Mouse (Mus musculus) heart, embryonic 12.5 days (tissue): Measurements from ENCODE around the gene Hsd17b12. TPM values are rescaled to one million over a fixed set of nuclear protein-coding genes. Genes with fewer than 3 reads are reported as not detected.

ENCODE experiments used
- ATAC-seq: fragments of 200-750 bp; cut with Nextera tagmentation; 2 replicates; pipeline ENCODE4 v1.8.0; 2017; ENCODE audit warnings: moderate TSS enrichment, moderate library complexity; ENCODE audit not compliant: insufficient number of reproducible peaks, low FRiP score
- H3K27ac ChIP-seq: fragments of 300-500 bp; sonication (generic); 2 replicates; pipeline ENCODE4 v1.5.1; 2016; ENCODE audit warnings: mild to moderate bottlenecking, moderate library complexity; ENCODE audit not compliant: poor library complexity, severe bottlenecking
- H3K27me3 ChIP-seq: fragments of 300-500 bp; sonication (generic); replicated peaks from 2 replicates; pipeline ENCODE4 v1.6.1; 2016; ENCODE audit warnings: mild to moderate bottlenecking, moderate library complexity
- H3K36me3 ChIP-seq: fragments of 300-500 bp; sonication (generic); 2 replicates; pipeline ENCODE4 v1.6.1; 2016; ENCODE audit warnings: mild to moderate bottlenecking, moderate library complexity
- H3K4me1 ChIP-seq: fragments of 300-500 bp; sonication (generic); replicated peaks from 2 replicates; pipeline ENCODE4 v1.6.1; 2016; ENCODE audit warnings: mild to moderate bottlenecking
- H3K4me2 ChIP-seq: fragments of 300-500 bp; sonication (generic); 2 replicates; pipeline ENCODE4 v1.6.1; 2016; ENCODE audit warnings: mild to moderate bottlenecking, moderate library complexity
- H3K4me3 ChIP-seq: fragments of 300-500 bp; sonication (generic); 2 replicates; pipeline ENCODE4 v1.5.1; 2016; ENCODE audit warnings: mild to moderate bottlenecking
- H3K9ac ChIP-seq: fragments of 300-500 bp; sonication (generic); 2 replicates; pipeline ENCODE4 v1.6.1; 2016; ENCODE audit warnings: mild to moderate bottlenecking, moderate library complexity
- H3K9me3 ChIP-seq: fragments of 300-500 bp; sonication (generic); replicated peaks from 2 replicates; pipeline ENCODE4 v1.6.1; 2016; ENCODE audit warnings: mild to moderate bottlenecking, moderate library complexity
- WGBS: fragments of 180-500 bp; shearing (Covaris S2); methylation state at CpG from one replicate; pipeline ENCODE4 v1.1.7; 2016; 5-methylcytosine and 5-hydroxymethylcytosine counted together
- polyA plus RNA-seq: library from polyadenylated mRNA; unstranded; fragments of >200 nt; fragmentation: Nextera tagmentation; extraction: Ambion mirVana; gene quantifications from 2 replicates; pipeline ENCODE4 v1.2.1, GENCODE M21; 2016

Hsd17b12 gene
- 66.8 and 69.9 TPM in 2 replicates for polyA plus RNA-seq

DNA sequence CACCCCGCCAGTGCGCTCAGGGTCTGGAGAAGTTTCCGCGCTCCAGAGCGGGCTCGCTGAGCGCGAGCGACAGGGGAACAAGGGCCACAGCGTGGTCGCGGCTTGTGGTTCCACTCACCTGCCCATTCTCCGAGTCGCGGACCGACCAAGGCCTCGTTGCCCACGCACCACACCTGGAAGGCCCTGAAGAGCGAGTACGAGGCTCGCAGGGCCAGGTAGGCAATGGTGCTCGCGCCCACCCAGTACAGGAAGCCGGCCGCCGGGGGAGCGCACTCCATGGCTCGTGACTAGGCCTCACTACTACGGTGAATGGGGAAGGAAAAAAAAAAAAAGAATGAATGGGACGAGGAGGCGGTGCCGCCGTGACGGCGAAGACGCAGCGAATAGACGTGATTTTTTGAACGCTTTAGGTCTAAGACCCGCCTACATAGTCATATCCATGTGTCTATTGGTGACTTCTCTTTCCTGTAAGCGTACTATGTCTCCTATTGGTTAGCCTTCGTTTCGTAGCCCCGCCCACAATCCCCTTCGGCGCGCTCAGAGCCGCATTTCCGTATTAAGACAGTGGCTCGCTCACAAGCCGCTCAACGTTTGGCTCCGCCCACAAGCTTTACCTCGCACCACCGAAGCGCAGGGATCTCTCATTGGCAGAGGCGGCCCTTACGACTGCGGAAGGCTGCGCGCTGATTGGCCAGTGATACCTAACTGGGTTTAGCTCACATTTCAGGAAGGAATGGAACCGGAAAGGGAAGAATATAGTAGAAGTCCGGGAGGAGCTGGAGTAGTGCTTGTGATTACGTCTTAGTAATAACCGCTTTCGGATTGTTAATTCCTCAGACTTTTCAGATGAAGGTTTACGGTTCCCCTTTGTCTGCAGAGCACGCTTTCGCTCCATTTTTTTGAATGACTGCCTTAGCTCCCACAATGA, at the start of gene Hsd17b12:
Hsd17b12 (minus strand) TSS at position 373 of the 928 bp plus-strand sequence.
- H3K36me3 ChIP-seq: no peaks in the 10 kb centered on the region
- ATAC-seq: peak; percentile 100
- peak within 1 kb of the TSS; percentile 90 for H3K4me3 ChIP-seq
- peaks cover 20% of the 10 kb centered on the region for H3K4me1 ChIP-seq
- H3K4me2 ChIP-seq: peak within 1 kb of the TSS; percentile 79
- no peaks in the 10 kb centered on the region for H3K9me3 ChIP-seq
- WGBS: under 1% methylated on average over 69 of the region's 69 CpGs
- H3K9ac ChIP-seq: peak within 1 kb of the TSS; percentile 83
- H3K27ac ChIP-seq: peak within 1 kb of the TSS; percentile 97
- H3K27me3 ChIP-seq: no peaks in the 10 kb centered on the region

DNA sequence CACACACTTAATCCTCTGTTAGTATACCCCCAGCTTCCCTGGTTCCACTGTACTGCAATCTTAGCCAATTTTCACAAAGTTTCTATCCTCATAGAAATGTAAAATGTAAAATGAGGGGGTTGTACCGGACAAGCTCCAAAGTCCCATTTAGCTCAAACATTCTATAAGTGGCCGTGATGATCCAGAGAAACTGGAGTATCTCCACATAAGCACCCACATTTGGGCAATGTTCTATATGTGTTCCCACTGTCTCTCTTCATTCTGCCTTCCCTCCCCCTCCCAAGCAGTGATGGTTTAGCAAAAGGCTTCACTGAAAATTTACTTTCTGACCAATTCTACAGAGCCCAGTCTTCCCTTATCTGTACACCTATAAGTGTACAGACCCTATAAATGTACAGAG, 27.1 kb upstream of the Hsd17b12 start:
- no peaks in the 10 kb centered on the region for H3K36me3 ChIP-seq
- ATAC-seq: no peak
- H3K9ac ChIP-seq: no peak overlapping the region
- no peaks in the 10 kb centered on the region for H3K4me1 ChIP-seq
- no peaks in the 10 kb centered on the region for H3K9me3 ChIP-seq
- WGBS: 70% methylated on average over 2 of the region's 2 CpGs
- H3K4me3 ChIP-seq: no peak overlapping the region
- peaks cover 8% of the 10 kb centered on the region; the same call in 1 of the 2 replicates for H3K27me3 ChIP-seq
- no peak overlapping the region for H3K4me2 ChIP-seq
- H3K27ac ChIP-seq: no peak overlapping the region

DNA sequence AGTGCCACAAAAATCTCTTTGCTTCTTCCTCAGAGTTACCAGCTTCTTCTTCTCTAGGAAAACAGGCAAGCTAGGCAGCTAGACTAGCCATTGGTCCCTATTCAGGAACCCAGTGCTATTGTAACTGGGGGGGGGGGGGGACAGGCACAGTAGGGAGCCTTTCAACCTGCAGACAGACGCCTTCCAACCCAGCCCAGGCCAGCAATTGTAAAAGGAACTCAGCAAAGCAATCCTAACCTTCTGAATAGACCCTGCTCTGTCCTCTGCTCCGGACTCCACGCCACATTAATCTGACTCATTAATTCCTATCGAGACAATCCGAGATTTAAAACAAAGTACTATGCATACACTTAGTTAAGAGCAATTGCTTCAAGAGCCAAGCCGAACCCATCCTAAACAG, 26.4 kb upstream of the Hsd17b12 start:
- H3K27me3 ChIP-seq: peaks cover 8% of the 10 kb centered on the region; the same call in 1 of the 2 replicates
- no peak overlapping the region for H3K4me3 ChIP-seq
- H3K27ac ChIP-seq: no peak overlapping the region
- WGBS: 38% methylated on average over 6 of the region's 6 CpGs
- no peaks in the 10 kb centered on the region for H3K36me3 ChIP-seq
- ATAC-seq: no peak
- H3K4me1 ChIP-seq: no peaks in the 10 kb centered on the region
- H3K9ac ChIP-seq: no peak overlapping the region
- H3K9me3 ChIP-seq: no peaks in the 10 kb centered on the region
- no peak overlapping the region for H3K4me2 ChIP-seq

DNA sequence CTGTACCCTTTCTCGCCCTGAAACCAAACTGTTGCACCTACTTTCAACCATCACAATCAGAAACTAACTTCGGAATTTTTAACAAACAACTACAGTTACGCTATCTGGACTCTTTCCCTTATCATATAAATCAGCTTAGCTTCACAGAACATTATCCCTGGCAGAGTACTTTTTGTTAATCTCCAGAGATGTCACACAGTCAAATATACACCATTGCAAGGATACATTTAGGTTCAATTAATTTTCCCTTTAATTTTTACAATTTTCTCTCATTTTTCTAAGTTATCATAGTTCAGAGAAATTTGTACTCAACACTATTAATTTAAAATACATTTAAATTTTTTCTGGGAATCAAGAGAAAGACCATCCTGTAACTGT, 21.3 kb upstream of the Hsd17b12 start:
- Histone ChIP-seq H3K9me3 (no peaks in the 10 kb centered on the region), H3K36me3 (0 out of 2 replicates have a peak, but pooled peaks cover 7% of the 10 kb centered on the region), H3K4me3 (peak overlapping the region; percentile 87), H3K27me3 (peaks cover 4% of the 10 kb centered on the region; the same call in 1 of the 2 replicates), H3K4me1 (peaks cover 10% of the 10 kb centered on the region), H3K9ac (peak overlapping the region; percentile 96), H3K27ac (no peak overlapping the region), H3K4me2 (peak overlapping the region; percentile 84)
- WGBS: under 1% methylated on average over 3 of the region's 3 CpGs
- peak; percentile 39; the same call in 1 of the 2 replicates for ATAC-seq

DNA sequence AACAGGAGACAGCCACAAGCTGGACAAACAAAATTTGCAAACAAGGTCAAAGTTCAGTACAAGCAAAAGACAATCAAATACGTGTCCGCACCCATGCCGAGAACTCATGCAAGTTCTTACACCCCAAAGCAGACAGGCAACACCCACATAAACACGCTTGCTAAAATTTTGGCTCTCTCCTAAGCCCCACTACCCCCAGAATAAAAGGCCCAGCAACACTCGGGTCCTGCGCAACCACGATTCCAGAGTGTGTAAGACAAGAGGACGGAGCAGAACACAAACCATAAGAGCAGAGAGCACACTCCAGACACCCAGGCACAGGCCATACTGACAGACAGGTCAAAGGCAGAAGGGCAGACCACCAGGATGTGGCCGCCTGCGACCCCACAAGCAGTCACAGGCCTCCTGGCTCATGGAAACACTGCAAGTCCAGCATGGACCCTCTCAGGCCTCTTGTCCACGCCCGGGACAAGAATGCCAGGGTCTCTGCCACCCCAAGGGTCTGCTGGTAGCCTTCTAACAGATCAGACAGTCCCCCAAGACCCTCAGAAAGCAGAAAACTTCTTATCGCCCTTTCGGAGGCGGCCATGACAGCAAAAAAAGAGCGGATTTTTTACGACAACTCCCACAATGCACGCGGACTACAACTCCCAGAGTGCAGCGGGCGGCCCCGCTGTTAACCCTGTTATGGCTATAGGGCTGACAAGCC, 20.7 kb upstream of the Hsd17b12 start:
- Histone ChIP-seq H3K4me1 (peaks cover 10% of the 10 kb centered on the region), H3K4me3 (peak overlapping the region; percentile 87), H3K9ac (peak overlapping the region; percentile 96), H3K36me3 (0 out of 2 replicates have a peak, but pooled peaks cover 7% of the 10 kb centered on the region), H3K27ac (no peak overlapping the region), H3K27me3 (peaks cover 1% of the 10 kb centered on the region; the same call in 1 of the 2 replicates), H3K4me2 (peak overlapping the region; percentile 84), H3K9me3 (no peaks in the 10 kb centered on the region)
- WGBS: 1% methylated on average over 22 of the region's 22 CpGs
- peak; percentile 95 for ATAC-seq

DNA sequence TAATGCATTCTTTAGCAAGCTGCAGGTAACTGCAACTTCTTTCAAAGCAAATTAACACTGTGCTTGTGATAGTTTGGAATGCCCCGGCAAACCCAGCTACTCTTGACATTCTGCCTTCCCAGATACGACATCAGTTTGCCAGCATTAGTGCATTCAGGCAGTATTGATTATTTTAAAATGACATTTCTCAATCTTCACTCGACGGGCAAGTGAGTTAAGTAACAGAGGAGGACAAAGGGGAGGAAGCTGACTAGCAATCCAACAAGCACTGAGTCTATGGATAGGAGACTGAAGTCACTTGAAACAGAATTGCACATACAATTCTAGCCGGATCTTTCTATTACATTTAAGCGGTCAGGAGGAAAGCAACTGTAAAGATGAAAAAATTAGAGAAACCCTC, 19.5 kb upstream of the Hsd17b12 start:
- Histone ChIP-seq H3K9ac (no peak overlapping the region), H3K4me1 (peaks cover 10% of the 10 kb centered on the region), H3K27ac (no peak overlapping the region), H3K9me3 (no peaks in the 10 kb centered on the region), H3K4me3 (no peak overlapping the region), H3K4me2 (0 out of 2 replicates have a peak overlapping the region, but pooled peaks have one; percentile 1), H3K36me3 (0 out of 2 replicates have a peak, but pooled peaks cover 7% of the 10 kb centered on the region), H3K27me3 (no peaks in the 10 kb centered on the region)
- ATAC-seq: no peak
- WGBS: 83% methylated on average over 6 of the region's 6 CpGs

DNA sequence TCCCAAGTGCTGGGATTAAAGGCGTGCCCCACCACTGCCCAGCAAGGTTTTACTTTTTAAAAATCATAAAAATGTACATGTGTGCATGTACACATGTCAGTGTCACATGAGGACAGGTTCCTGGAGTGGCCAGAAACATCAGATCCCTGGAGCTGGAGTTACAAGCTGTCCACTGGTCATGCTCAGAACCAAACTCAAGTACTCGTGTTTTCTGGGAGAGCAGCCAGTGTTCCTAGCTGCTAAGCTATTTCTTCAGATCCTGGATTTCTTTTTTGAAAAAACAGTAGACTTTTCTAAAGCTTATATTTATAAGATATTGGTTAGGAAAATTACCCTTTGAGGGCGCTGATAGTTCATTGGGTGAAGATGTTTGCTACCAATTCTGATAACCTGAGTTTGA, 18.6 kb upstream of the Hsd17b12 start:
- no peak for ATAC-seq
- H3K9ac ChIP-seq: no peak overlapping the region
- WGBS: 87% methylated on average over 3 of the region's 3 CpGs

GRCm38 (mm10) chr2:94173549-94173948, 15.8 kb upstream of the Hsd17b12 start:
- 89% methylated on average over 13 of the region's 13 CpGs for WGBS
- no peaks in the 10 kb centered on the region for H3K9me3 ChIP-seq
- ATAC-seq: no peak
- no peak overlapping the region for H3K4me2 ChIP-seq
- H3K4me3 ChIP-seq: no peak overlapping the region
- H3K9ac ChIP-seq: no peak overlapping the region
- H3K27me3 ChIP-seq: no peaks in the 10 kb centered on the region
- H3K27ac ChIP-seq: no peak overlapping the region
- H3K36me3 ChIP-seq: 0 out of 2 replicates have a peak, but pooled peaks cover 7% of the 10 kb centered on the region
- peaks cover 10% of the 10 kb centered on the region for H3K4me1 ChIP-seq

More for the DNA sequence above, 18.6 kb upstream of the Hsd17b12 start:
- no peaks in the 10 kb centered on the region for H3K27me3 ChIP-seq
- no peak overlapping the region for H3K27ac ChIP-seq
- no peaks in the 10 kb centered on the region for H3K9me3 ChIP-seq
- H3K36me3 ChIP-seq: 0 out of 2 replicates have a peak, but pooled peaks cover 7% of the 10 kb centered on the region
- H3K4me1 ChIP-seq: peaks cover 10% of the 10 kb centered on the region
- no peak overlapping the region for H3K4me3 ChIP-seq
- no peak overlapping the region for H3K4me2 ChIP-seq

GRCm38 (mm10) chr2:94163207-94163606, 5.4 kb upstream of the Hsd17b12 start:
- Histone ChIP-seq H3K4me3 (no peak overlapping the region), H3K27ac (no peak overlapping the region), H3K4me2 (no peak overlapping the region), H3K9me3 (no peaks in the 10 kb centered on the region), H3K9ac (no peak overlapping the region), H3K36me3 (no peaks in the 10 kb centered on the region), H3K27me3 (no peaks in the 10 kb centered on the region), H3K4me1 (no peaks in the 10 kb centered on the region)
- no peak for ATAC-seq
- 59% methylated on average over 2 of the region's 2 CpGs for WGBS

GRCm38 (mm10) chr2:94162141-94162540, 4.4 kb upstream of the Hsd17b12 start:
- H3K27ac ChIP-seq: no peak overlapping the region
- H3K27me3 ChIP-seq: no peaks in the 10 kb centered on the region
- 64% methylated on average over 6 of the region's 6 CpGs for WGBS
- no peak overlapping the region for H3K4me3 ChIP-seq
- H3K9me3 ChIP-seq: no peaks in the 10 kb centered on the region
- ATAC-seq: no peak
- no peak overlapping the region for H3K9ac ChIP-seq
- H3K4me2 ChIP-seq: no peak overlapping the region
- no peaks in the 10 kb centered on the region for H3K36me3 ChIP-seq
- no peaks in the 10 kb centered on the region for H3K4me1 ChIP-seq

DNA sequence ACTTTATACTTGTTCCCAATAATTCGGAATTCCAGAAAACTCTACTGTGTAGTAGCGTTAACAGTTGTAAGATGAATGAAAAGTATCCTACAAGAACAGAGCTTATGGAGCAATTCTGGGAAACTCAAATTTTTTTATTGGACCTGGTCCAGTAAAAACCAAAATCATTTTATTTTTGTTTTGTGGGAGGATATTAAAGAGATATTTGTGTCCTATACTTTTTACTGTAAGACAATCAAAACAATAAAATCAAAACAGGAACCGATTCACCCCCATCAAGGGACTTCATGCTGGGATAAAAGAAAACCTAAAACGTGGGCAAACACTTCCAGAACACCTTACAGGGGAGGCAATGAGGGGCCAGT, 738 bp upstream of the Hsd17b12 start:
- Histone ChIP-seq H3K4me1 (peaks cover 16% of the 10 kb centered on the region), H3K9ac (no peak overlapping the region), H3K4me2 (peak overlapping the region; percentile 59), H3K27ac (peak overlapping the region; percentile 56; the same call in 1 of the 2 replicates), H3K27me3 (no peaks in the 10 kb centered on the region), H3K9me3 (no peaks in the 10 kb centered on the region), H3K4me3 (peak overlapping the region; percentile 90), H3K36me3 (no peaks in the 10 kb centered on the region)
- no peak for ATAC-seq
- WGBS: 17% methylated on average over 4 of the region's 4 CpGs
